Mouse (Mus musculus): ENCODE measurements around the gene Srrm1.

- TF ChIP-seq CTCF (IDR thresholded peaks at IDR 0.05; ENCODE audit: borderline replicate concordance, insufficient read depth, low read length) (no peak), POLR2A (IDR thresholded peaks at IDR 0.05; ENCODE audit: low read depth, low read length) (no peak)
Measured at GRCm38 (mm10) chr4:135373299-135373698, 20.2 kb upstream of the Srrm1 start.
